Mouse (Mus musculus) hindbrain, embryonic 12.5 days (tissue): Measurements from ENCODE around the gene Nol9. TPM values are rescaled to one million over a fixed set of nuclear protein-coding genes. Genes with fewer than 3 reads are reported as not detected.

ENCODE experiments used
- ATAC-seq: fragments of 200-750 bp; cut with Nextera tagmentation; 2 replicates; pipeline ENCODE4 v1.8.0; 2017; ENCODE audit warnings: moderate TSS enrichment; ENCODE audit not compliant: low FRiP score
- H3K27ac ChIP-seq: fragments of 300-500 bp; sonication (generic); 2 replicates; pipeline ENCODE4 v1.5.1; 2016; ENCODE audit warnings: mild to moderate bottlenecking
- H3K27me3 ChIP-seq: fragments of 300-500 bp; sonication (generic); 2 replicates; pipeline ENCODE4 v1.6.1; 2016; ENCODE audit warnings: mild to moderate bottlenecking
- H3K36me3 ChIP-seq: fragments of 300-500 bp; sonication (generic); 2 replicates; pipeline ENCODE4 v1.6.1; 2016; ENCODE audit warnings: mild to moderate bottlenecking
- H3K4me1 ChIP-seq: fragments of 300-500 bp; sonication (generic); 2 replicates; pipeline ENCODE4 v1.6.1; 2016
- H3K4me2 ChIP-seq: fragments of 300-500 bp; sonication (generic); replicated peaks from 2 replicates; pipeline ENCODE4 v1.6.1; 2016; ENCODE audit warnings: mild to moderate bottlenecking
- H3K4me3 ChIP-seq: fragments of 300-500 bp; sonication (generic); 2 replicates; pipeline ENCODE4 v1.5.1; 2016; ENCODE audit warnings: mild to moderate bottlenecking
- H3K9ac ChIP-seq: fragments of 300-500 bp; sonication (generic); 2 replicates; pipeline ENCODE4 v1.6.1; 2016; ENCODE audit warnings: mild to moderate bottlenecking, moderate library complexity
- H3K9me3 ChIP-seq: fragments of 300-500 bp; sonication (generic); replicated peaks from 2 replicates; pipeline ENCODE4 v1.6.1; 2016; ENCODE audit warnings: mild to moderate bottlenecking
- WGBS: fragments of 180-500 bp; shearing (Covaris S2); methylation state at CpG from one replicate; pipeline ENCODE4 v1.1.7; 2016; 5-methylcytosine and 5-hydroxymethylcytosine counted together
- polyA plus RNA-seq: library from polyadenylated mRNA; unstranded; fragments of >200 nt; fragmentation: Nextera tagmentation; extraction: Ambion mirVana; gene quantifications from 2 replicates; pipeline ENCODE4 v1.2.1, GENCODE M21; 2016

Gene Nol9
- 32.6 and 33.9 TPM in 2 replicates for polyA plus RNA-seq

GRCm38 (mm10) chr4:152038985-152039830 is at the start of gene Nol9:
Gene Nol9, plus strand, starts transcription at chr4:152039321.
- Histone ChIP-seq H3K4me1 (peaks cover 15% of the 10 kb centered on the region), H3K27ac (peak within 1 kb of the TSS; percentile 44; the same call in 1 of the 2 replicates), H3K36me3 (peaks cover 33% of the 10 kb centered on the region), H3K4me3 (peak within 1 kb of the TSS; percentile 96), H3K9ac (peak within 1 kb of the TSS; percentile 92), H3K27me3 (no peaks in the 10 kb centered on the region), H3K9me3 (no peaks in the 10 kb centered on the region), H3K4me2 (peak within 1 kb of the TSS; percentile 98)
- under 1% methylated on average over 86 of the region's 86 CpGs for WGBS
- peak; percentile 88 for ATAC-seq

GRCm38 (mm10) chr4:151992091-151992490 is 47.0 kb upstream of the Nol9 start:
- 92% methylated on average over 9 of the region's 9 CpGs for WGBS
- Histone ChIP-seq H3K4me1 (peaks cover 29% of the 10 kb centered on the region), H3K9ac (no peak overlapping the region), H3K9me3 (no peaks in the 10 kb centered on the region), H3K4me2 (no peak overlapping the region), H3K27me3 (no peaks in the 10 kb centered on the region), H3K4me3 (no peak overlapping the region), H3K27ac (no peak overlapping the region), H3K36me3 (peaks cover 29% of the 10 kb centered on the region)
- ATAC-seq: no peak

GRCm38 (mm10) chr4:151993035-151993434 is 46.1 kb upstream of the Nol9 start:
- ATAC-seq: no peak
- Histone ChIP-seq H3K4me3 (no peak overlapping the region), H3K36me3 (peaks cover 29% of the 10 kb centered on the region), H3K27me3 (no peaks in the 10 kb centered on the region), H3K4me1 (peaks cover 26% of the 10 kb centered on the region), H3K4me2 (no peak overlapping the region), H3K27ac (no peak overlapping the region), H3K9ac (no peak overlapping the region), H3K9me3 (no peaks in the 10 kb centered on the region)
- 91% methylated on average over 6 of the region's 6 CpGs for WGBS

GRCm38 (mm10) chr4:151994228-151995171 is 44.6 kb upstream of the Nol9 start:
- no peak for ATAC-seq
- H3K27me3 ChIP-seq: no peaks in the 10 kb centered on the region
- peak overlapping the region; percentile 83 for H3K27ac ChIP-seq
- WGBS: 1% methylated on average over 60 of the region's 61 CpGs
- no peaks in the 10 kb centered on the region for H3K9me3 ChIP-seq
- peaks cover 19% of the 10 kb centered on the region for H3K4me1 ChIP-seq
- peak overlapping the region; percentile 87 for H3K4me2 ChIP-seq
- H3K36me3 ChIP-seq: peaks cover 29% of the 10 kb centered on the region
- H3K9ac ChIP-seq: peak overlapping the region; percentile 97
- peak overlapping the region; percentile 99 for H3K4me3 ChIP-seq

- H3K4me1 ChIP-seq: peaks cover 19% of the 10 kb centered on the region
- peak overlapping the region; percentile 99 for H3K4me3 ChIP-seq
- H3K9me3 ChIP-seq: no peaks in the 10 kb centered on the region
- under 1% methylated on average over 61 of the region's 111 CpGs for WGBS
- ATAC-seq: peak; percentile 17
- H3K27ac ChIP-seq: peak overlapping the region; percentile 83
- peak overlapping the region; percentile 97 for H3K9ac ChIP-seq
- H3K36me3 ChIP-seq: peaks cover 21% of the 10 kb centered on the region
- peak overlapping the region; percentile 87 for H3K4me2 ChIP-seq
- no peaks in the 10 kb centered on the region for H3K27me3 ChIP-seq
Measured at GRCm38 (mm10) chr4:151995371-151996172, 43.5 kb upstream of the Nol9 start.

GRCm38 (mm10) chr4:151996173-151996950 is 42.8 kb upstream of the Nol9 start, which contains the start of gene Phf13:
Gene Phf13, minus strand, starts transcription at chr4:151996258.
- H3K4me1 ChIP-seq: peaks cover 19% of the 10 kb centered on the region
- peak; percentile 97 for ATAC-seq
- H3K4me3 ChIP-seq: peak within 1 kb of the TSS; percentile 99
- H3K9me3 ChIP-seq: no peaks in the 10 kb centered on the region
- H3K27me3 ChIP-seq: no peaks in the 10 kb centered on the region
- peak within 1 kb of the TSS; percentile 84 for H3K27ac ChIP-seq
- H3K9ac ChIP-seq: peak within 1 kb of the TSS; percentile 97
- H3K36me3 ChIP-seq: peaks cover 14% of the 10 kb centered on the region
- under 1% methylated on average over 79 of the region's 94 CpGs for WGBS
- peak within 1 kb of the TSS; percentile 87 for H3K4me2 ChIP-seq

- Histone ChIP-seq H3K27ac (peak overlapping the region; percentile 84), H3K9ac (peak overlapping the region; percentile 72), H3K9me3 (no peaks in the 10 kb centered on the region), H3K27me3 (no peaks in the 10 kb centered on the region), H3K4me3 (peak overlapping the region; percentile 99), H3K4me1 (peaks cover 19% of the 10 kb centered on the region), H3K4me2 (peak overlapping the region; percentile 49), H3K36me3 (peaks cover 8% of the 10 kb centered on the region)
- ATAC-seq: no peak
- 5% methylated on average over 13 of the region's 13 CpGs for WGBS
Measured at GRCm38 (mm10) chr4:151996951-151997222, 42.2 kb upstream of the Nol9 start.

- no peak overlapping the region for H3K27ac ChIP-seq
- peaks cover under 1% of the 10 kb centered on the region for H3K36me3 ChIP-seq
- H3K27me3 ChIP-seq: no peaks in the 10 kb centered on the region
- H3K4me3 ChIP-seq: 0 out of 2 replicates have a peak overlapping the region, but pooled peaks have one; percentile 99
- H3K4me2 ChIP-seq: 0 out of 2 replicates have a peak overlapping the region, but pooled peaks have one; percentile 49
- no peaks in the 10 kb centered on the region for H3K9me3 ChIP-seq
- no peak overlapping the region for H3K9ac ChIP-seq
- WGBS: 77% methylated on average over 3 of the region's 3 CpGs
- ATAC-seq: no peak
- H3K4me1 ChIP-seq: peaks cover 19% of the 10 kb centered on the region
Measured at GRCm38 (mm10) chr4:151997701-151998100, 41.4 kb upstream of the Nol9 start.

- H3K9me3 ChIP-seq: no peaks in the 10 kb centered on the region
- no peaks in the 10 kb centered on the region for H3K36me3 ChIP-seq
- no peak overlapping the region for H3K9ac ChIP-seq
- H3K4me2 ChIP-seq: no peak overlapping the region
- no peak for ATAC-seq
- H3K27me3 ChIP-seq: no peaks in the 10 kb centered on the region
- no peak overlapping the region for H3K4me3 ChIP-seq
- H3K4me1 ChIP-seq: peaks cover 9% of the 10 kb centered on the region
- H3K27ac ChIP-seq: no peak overlapping the region
- 54% methylated on average over 3 of the region's 3 CpGs for WGBS
Measured at GRCm38 (mm10) chr4:151999481-151999880, 39.6 kb upstream of the Nol9 start.

GRCm38 (mm10) chr4:152000906-152001305 is 38.2 kb upstream of the Nol9 start:
- Histone ChIP-seq H3K9me3 (no peaks in the 10 kb centered on the region), H3K4me2 (no peak overlapping the region), H3K27me3 (no peaks in the 10 kb centered on the region), H3K4me3 (no peak overlapping the region), H3K27ac (no peak overlapping the region), H3K36me3 (no peaks in the 10 kb centered on the region), H3K9ac (no peak overlapping the region), H3K4me1 (peaks cover 5% of the 10 kb centered on the region)
- ATAC-seq: no peak
- WGBS: 57% methylated on average over 4 of the region's 4 CpGs

GRCm38 (mm10) chr4:152001335-152001734 is 37.8 kb upstream of the Nol9 start:
- peaks cover 5% of the 10 kb centered on the region for H3K4me1 ChIP-seq
- no peaks in the 10 kb centered on the region for H3K36me3 ChIP-seq
- H3K4me2 ChIP-seq: no peak overlapping the region
- H3K9ac ChIP-seq: no peak overlapping the region
- no peak overlapping the region for H3K4me3 ChIP-seq
- H3K27ac ChIP-seq: no peak overlapping the region
- peaks cover under 1% of the 10 kb centered on the region; the same call in 1 of the 2 replicates for H3K27me3 ChIP-seq
- ATAC-seq: no peak
- 69% methylated on average over 4 of the region's 4 CpGs for WGBS
- no peaks in the 10 kb centered on the region for H3K9me3 ChIP-seq
